Mouse (Mus musculus) 416B (cell line): ENCODE results near the gene Gpr137.
"Not testable (repeated sequence)": the region's sequence is repeated elsewhere in the genome, so short reads cannot be mapped to it uniquely, and the experiment has no call there.

Experiments
- DNase-seq: peaks from one replicate; pipeline ENCODE4 v3.0.0; 2011; ENCODE audit warnings: low read depth

Gpr137 gene

GRCm38 (mm10) chr19:6942249-6942691, at the start of gene Gpr137:
Gene Gpr137, minus strand, starts transcription at chr19:6942480.
- peak; percentile 93 for DNase-seq

GRCm38 (mm10) chr19:6991166-6991565, 48.9 kb upstream of the Gpr137 start:
- not testable (repeated sequence) for DNase-seq

- DNase-seq = no peak
These were observed 48.4 kb upstream of the Gpr137 start for GRCm38 (mm10) chr19:6990712-6991111.

GRCm38 (mm10) chr19:6989251-6989650, 47.0 kb upstream of the Gpr137 start:
- no peak for DNase-seq

- no peak for DNase-seq
These were observed 45.6 kb upstream of the Gpr137 start for GRCm38 (mm10) chr19:6987904-6988285.

GRCm38 (mm10) chr19:6987061-6987903, 45.0 kb upstream of the Gpr137 start, which contains the start of gene Vegfb:
Gene Vegfb, minus strand, starts transcription at chr19:6987651.
- peak; percentile 61 for DNase-seq

GRCm38 (mm10) chr19:6985951-6986708, 43.9 kb upstream of the Gpr137 start:
- no peak for DNase-seq

- no peak for DNase-seq
These were observed 43.0 kb upstream of the Gpr137 start for GRCm38 (mm10) chr19:6985300-6985699.

- no peak for DNase-seq
These were observed 41.3 kb upstream of the Gpr137 start for GRCm38 (mm10) chr19:6983621-6984020.

GRCm38 (mm10) chr19:6981465-6981864, 39.2 kb upstream of the Gpr137 start:
- no peak for DNase-seq

- peak; percentile 99 for DNase-seq
These were observed 38.3 kb upstream of the Gpr137 start, which contains the start of gene Fkbp2 for GRCm38 (mm10) chr19:6980381-6981093. Gene Fkbp2, minus strand, starts transcription at chr19:6980501.

GRCm38 (mm10) chr19:6979486-6980380, 37.5 kb upstream of the Gpr137 start:
- peak; percentile 100 for DNase-seq

- DNase-seq = peak; percentile 55
These were observed 36.8 kb upstream of the Gpr137 start for GRCm38 (mm10) chr19:6979001-6979479.

GRCm38 (mm10) chr19:6978639-6978974, 36.3 kb upstream of the Gpr137 start:
- no peak for DNase-seq

GRCm38 (mm10) chr19:6977759-6978638, 35.7 kb upstream of the Gpr137 start:
- no peak for DNase-seq

GRCm38 (mm10) chr19:6975537-6976521, 33.5 kb upstream of the Gpr137 start, which contains the start of gene Plcb3:
Gene Plcb3, minus strand, starts transcription at chr19:6976470.
- peak; percentile 85 for DNase-seq

- peak; percentile 95 for DNase-seq
These were observed 32.2 kb upstream of the Gpr137 start, which contains the start of gene Ppp1r14b for GRCm38 (mm10) chr19:6974211-6975205. Gene Ppp1r14b, plus strand, starts transcription at chr19:6974968.
